Mouse (Mus musculus): Measurements from ENCODE around the gene Ccdc183. TPM values are rescaled to one million over a fixed set of nuclear protein-coding genes. Genes with fewer than 3 reads are reported as not detected.

Gene Ccdc183
- total RNA-seq, 2 experiments from 2014 or later: not detected

- DNase-seq: peak; percentile 45
These were observed 39.3 kb downstream of the Ccdc183 start for GRCm38 (mm10) chr2:25577951-25578795.

- no peak for DNase-seq
These were observed 40.2 kb downstream of the Ccdc183 start for GRCm38 (mm10) chr2:25576965-25577891.

- DNase-seq: no peak
These were observed 41.2 kb downstream of the Ccdc183 start for GRCm38 (mm10) chr2:25576028-25576850.

- DNase-seq: peak; percentile 57
These were observed 41.9 kb downstream of the Ccdc183 start for GRCm38 (mm10) chr2:25575432-25576027.

GRCm38 (mm10) chr2:25574579-25575431 is 42.7 kb downstream of the Ccdc183 start, which contains the start of the genes Mamdc4 and Phpt1:
Gene Mamdc4, minus strand, starts transcription at chr2:25574845.
Gene Phpt1, minus strand, starts transcription at chr2:25575224.
- peak; percentile 92 for DNase-seq

- DNase-seq: peak; percentile 16
These were observed 43.3 kb downstream of the Ccdc183 start for GRCm38 (mm10) chr2:25574136-25574535.

- no peak for DNase-seq
These were observed 44.4 kb downstream of the Ccdc183 start for GRCm38 (mm10) chr2:25573068-25573467.

- DNase-seq: no peak
These were observed 46.3 kb downstream of the Ccdc183 start for GRCm38 (mm10) chr2:25571221-25571620.

- no peak for DNase-seq
These were observed 48.2 kb downstream of the Ccdc183 start for GRCm38 (mm10) chr2:25569323-25569722.

GRCm38 (mm10) chr2:25568473-25569019 is 48.9 kb downstream of the Ccdc183 start:
- no peak for DNase-seq

- no peak for DNase-seq
These were observed 50.9 kb downstream of the Ccdc183 start for GRCm38 (mm10) chr2:25566558-25566957.

- no peak for DNase-seq
These were observed 51.7 kb downstream of the Ccdc183 start for GRCm38 (mm10) chr2:25565741-25566140.

GRCm38 (mm10) chr2:25561946-25562345 is 55.5 kb downstream of the Ccdc183 start:
- DNase-seq: no peak

- no peak for DNase-seq
These were observed 56.9 kb downstream of the Ccdc183 start for GRCm38 (mm10) chr2:25560551-25560950.

GRCm38 (mm10) chr2:25558774-25559173 is 58.7 kb downstream of the Ccdc183 start:
- no peak for DNase-seq

Other genes starting within 250 kb of the Ccdc183 start
- gene Sapcd2, start 245.4 kb downstream of the Ccdc183 start, total RNA-seq (2021): 1 to 10 TPM; 2.1 to 3.7 TPM
- gene Entpd2, start 221.8 kb downstream of the Ccdc183 start, total RNA-seq (2021): 10 to 100 TPM; 29.9 to 30.5 TPM
- 10 to 100 TPM; 25.2 to 37.3 TPM for gene Npdc1, start 218.3 kb downstream of the Ccdc183 start, total RNA-seq (2021)
- not detected for gene Fut7, start 194.4 kb downstream of the Ccdc183 start, total RNA-seq (2021)
- gene Abca2, start 189.0 kb downstream of the Ccdc183 start, total RNA-seq (2021): 10 to 100 TPM; 10.4 to 14.1 TPM
- under 1 TPM in 1 of 2 experiments, not detected in 1; 0.52 TPM for gene Clic3, start 160.8 kb downstream of the Ccdc183 start, total RNA-seq (2021)
- gene Paxx, start 156.6 kb downstream of the Ccdc183 start, total RNA-seq (2021): 10 to 100 TPM; 23.5 to 25.2 TPM
- 1 to 10 TPM; 1.7 to 9.6 TPM for gene Ptgds, start 147.6 kb downstream of the Ccdc183 start, total RNA-seq (2021)
- not detected for gene Lcn12, start 123.8 kb downstream of the Ccdc183 start, total RNA-seq (2021)
- 10 to 100 TPM; 65.5 to 66.7 TPM for gene Fbxw5, start 116.9 kb downstream of the Ccdc183 start, total RNA-seq (2021)
- gene C8g, start 116.0 kb downstream of the Ccdc183 start, total RNA-seq (2021): 1 to 10 TPM; 1.4 to 2.0 TPM
- 10 to 100 TPM; 13.3 to 16.4 TPM for gene Traf2, start 70.7 kb downstream of the Ccdc183 start, total RNA-seq (2021)
- 100 to 1,000 TPM; 177 to 185 TPM for gene Edf1, start 59.8 kb downstream of the Ccdc183 start, total RNA-seq (2021)
- gene Mamdc4, start 42.8 kb downstream of the Ccdc183 start, total RNA-seq (2021): 1 to 10 TPM; 2.7 to 4.1 TPM
- gene Phpt1, start 42.5 kb downstream of the Ccdc183 start, total RNA-seq (2021): 10 to 100 TPM; 45.8 to 49.0 TPM
- under 1 TPM; 0.14 to 0.38 TPM for gene Ajm1, start 35.9 kb downstream of the Ccdc183 start, total RNA-seq (2021)
- gene Rabl6, start 9.2 kb downstream of the Ccdc183 start, total RNA-seq (2021): 10 to 100 TPM; 49.6 to 58.7 TPM
- 10 to 100 TPM; 12.2 to 13.9 TPM for gene Tmem141, start 4.3 kb upstream of the Ccdc183 start, total RNA-seq (2021)
- 1 to 10 TPM; 5.6 to 6.5 TPM for gene Fcna, start 10.4 kb upstream of the Ccdc183 start, total RNA-seq (2021)
- gene Lcn8, start 35.4 kb upstream of the Ccdc183 start, total RNA-seq (2021): 10 to 100 TPM; 27.7 to 36.4 TPM
- gene Lcn5, start 40.3 kb upstream of the Ccdc183 start, total RNA-seq (2021): not detected
- not detected for gene Lcn6, start 59.1 kb upstream of the Ccdc183 start, total RNA-seq (2021)
- not detected for gene Lcn10, start 65.0 kb upstream of the Ccdc183 start, total RNA-seq (2021)
- gene Obp2a, start 82.4 kb upstream of the Ccdc183 start, total RNA-seq (2021): not detected
- gene Bmyc, start 89.1 kb upstream of the Ccdc183 start, total RNA-seq (2021): 10 to 100 TPM; 18.3 to 20.4 TPM
- gene Obp2b, start 119.3 kb upstream of the Ccdc183 start, total RNA-seq (2021): not detected
- gene Lcn3, start 147.9 kb upstream of the Ccdc183 start, total RNA-seq (2021): not detected
- not detected for gene Lcn11, start 159.3 kb upstream of the Ccdc183 start, total RNA-seq (2021)
- gene Gm13539, start 164.6 kb upstream of the Ccdc183 start, total RNA-seq (2021): not detected
- gene Glt6d1, start 198.2 kb upstream of the Ccdc183 start, total RNA-seq (2021): not detected
- not detected for gene Lcn9, start 205.5 kb upstream of the Ccdc183 start, total RNA-seq (2021)
- not detected for gene Sohlh1, start 229.6 kb upstream of the Ccdc183 start, total RNA-seq (2021)
- under 1 TPM; 0.12 to 0.34 TPM for gene Kcnt1, start 246.1 kb upstream of the Ccdc183 start, total RNA-seq (2021)